Mouse (Mus musculus) midbrain, embryonic 15.5 days (tissue): ENCODE measurements around the gene Nmnat3. TPM values are rescaled to one million over a fixed set of nuclear protein-coding genes. Genes with fewer than 3 reads are reported as not detected.

Experiments
- ATAC-seq: fragments of 200-750 bp; cut with Nextera tagmentation; replicated peaks from 2 replicates; pipeline ENCODE4 v1.8.0; 2017; ENCODE audit warnings: moderate TSS enrichment
- H3K27ac ChIP-seq: fragments of 300-500 bp; sonication (generic); 2 replicates; pipeline ENCODE4 v1.5.1; 2015; ENCODE audit warnings: mild to moderate bottlenecking, inconsistent platforms
- H3K27me3 ChIP-seq: fragments of 300-500 bp; sonication (generic); replicated peaks from 2 replicates; pipeline ENCODE4 v1.6.1; 2015; ENCODE audit warnings: inconsistent platforms
- H3K36me3 ChIP-seq: fragments of 300-500 bp; sonication (generic); replicated peaks from 2 replicates; pipeline ENCODE4 v1.6.1; 2015; ENCODE audit warnings: inconsistent platforms
- H3K4me1 ChIP-seq: fragments of 300-500 bp; sonication (generic); 2 replicates; pipeline ENCODE4 v1.6.1; 2015; ENCODE audit warnings: inconsistent platforms
- H3K4me2 ChIP-seq: fragments of 300-500 bp; sonication (generic); 2 replicates; pipeline ENCODE4 v1.6.1; 2015; ENCODE audit warnings: inconsistent platforms, mild to moderate bottlenecking, moderate library complexity
- H3K4me3 ChIP-seq: fragments of 300-500 bp; sonication (generic); 2 replicates; pipeline ENCODE4 v1.5.1; 2015; ENCODE audit warnings: mild to moderate bottlenecking, inconsistent platforms
- H3K9ac ChIP-seq: fragments of 300-500 bp; sonication (generic); 2 replicates; pipeline ENCODE4 v1.6.1; 2015; ENCODE audit warnings: mild to moderate bottlenecking, inconsistent platforms
- H3K9me3 ChIP-seq: fragments of 300-500 bp; sonication (generic); 2 replicates; pipeline ENCODE4 v1.6.1; 2016; ENCODE audit warnings: inconsistent platforms
- WGBS: fragments of 180-500 bp; shearing (Covaris S2); methylation state at CpG from one replicate; pipeline ENCODE4 v1.1.7; 2015; ENCODE audit warnings: mixed read lengths; 5-methylcytosine and 5-hydroxymethylcytosine counted together
- polyA plus RNA-seq: library from polyadenylated mRNA; unstranded; fragments of >200 nt; fragmentation: Nextera tagmentation; extraction: Ambion mirVana; gene quantifications from 2 replicates; pipeline ENCODE4 v1.2.1, GENCODE M21; 2015

Gene Nmnat3
- polyA plus RNA-seq, 1 experiment from 2014 or later, result 0.84 TPM

DNA sequence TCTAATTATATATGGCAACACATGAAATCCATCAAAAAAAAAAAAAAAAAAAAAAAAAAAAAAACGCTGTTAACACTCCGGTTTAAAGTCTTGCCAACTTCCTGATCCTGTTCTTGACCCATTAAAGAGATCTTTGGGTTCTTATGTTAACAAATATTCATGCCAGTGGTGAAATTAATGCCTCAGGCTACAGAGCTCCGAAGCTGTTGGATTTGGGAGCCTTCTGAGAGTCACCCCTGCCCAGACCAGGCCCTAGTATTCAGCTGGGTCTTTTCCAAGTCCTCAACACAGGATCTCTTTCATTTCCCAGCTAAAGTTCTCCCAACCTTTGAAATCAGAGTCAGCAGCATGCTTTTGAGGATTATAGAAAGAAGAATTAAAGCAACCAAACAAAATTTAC, 143.3 kb downstream of the Nmnat3 start:
- no peaks in the 10 kb centered on the region for H3K9me3 ChIP-seq
- no peak overlapping the region for H3K9ac ChIP-seq
- H3K4me3 ChIP-seq, result no peak overlapping the region
- ATAC-seq, result no peak
- peaks cover 8% of the 10 kb centered on the region for H3K27me3 ChIP-seq
- H3K4me2 ChIP-seq, result no peak overlapping the region
- no peaks in the 10 kb centered on the region for H3K36me3 ChIP-seq
- 73% methylated on average over 3 of the region's 3 CpGs for WGBS
- no peaks in the 10 kb centered on the region for H3K4me1 ChIP-seq
- no peak overlapping the region for H3K27ac ChIP-seq

DNA sequence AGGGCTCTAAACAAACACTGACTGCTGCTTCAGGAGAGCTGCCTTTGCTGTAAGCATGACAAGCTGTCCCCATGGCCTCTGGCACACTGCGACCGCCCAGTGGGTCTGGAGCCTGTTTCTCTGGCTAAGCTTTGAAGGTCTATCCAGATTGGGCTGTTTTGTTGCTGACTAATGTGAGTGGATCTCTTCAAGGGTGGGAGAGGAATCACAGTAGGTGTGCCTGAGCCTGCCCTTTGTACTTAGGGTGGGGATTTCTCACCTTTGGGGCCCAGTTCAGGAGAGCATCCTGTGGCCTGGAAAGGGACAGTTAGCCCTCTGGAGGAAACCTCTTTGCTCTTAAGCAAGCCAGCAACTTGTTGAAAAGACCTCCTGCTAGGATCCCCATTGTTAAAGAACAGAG, 145.8 kb downstream of the Nmnat3 start:
- 32% methylated on average over 2 of the region's 2 CpGs for WGBS
- Histone ChIP-seq H3K4me3 (no peak overlapping the region), H3K36me3 (no peaks in the 10 kb centered on the region), H3K9me3 (no peaks in the 10 kb centered on the region), H3K9ac (no peak overlapping the region), H3K27me3 (no peaks in the 10 kb centered on the region), H3K27ac (no peak overlapping the region), H3K4me1 (no peaks in the 10 kb centered on the region), H3K4me2 (no peak overlapping the region)
- ATAC-seq, result no peak

DNA sequence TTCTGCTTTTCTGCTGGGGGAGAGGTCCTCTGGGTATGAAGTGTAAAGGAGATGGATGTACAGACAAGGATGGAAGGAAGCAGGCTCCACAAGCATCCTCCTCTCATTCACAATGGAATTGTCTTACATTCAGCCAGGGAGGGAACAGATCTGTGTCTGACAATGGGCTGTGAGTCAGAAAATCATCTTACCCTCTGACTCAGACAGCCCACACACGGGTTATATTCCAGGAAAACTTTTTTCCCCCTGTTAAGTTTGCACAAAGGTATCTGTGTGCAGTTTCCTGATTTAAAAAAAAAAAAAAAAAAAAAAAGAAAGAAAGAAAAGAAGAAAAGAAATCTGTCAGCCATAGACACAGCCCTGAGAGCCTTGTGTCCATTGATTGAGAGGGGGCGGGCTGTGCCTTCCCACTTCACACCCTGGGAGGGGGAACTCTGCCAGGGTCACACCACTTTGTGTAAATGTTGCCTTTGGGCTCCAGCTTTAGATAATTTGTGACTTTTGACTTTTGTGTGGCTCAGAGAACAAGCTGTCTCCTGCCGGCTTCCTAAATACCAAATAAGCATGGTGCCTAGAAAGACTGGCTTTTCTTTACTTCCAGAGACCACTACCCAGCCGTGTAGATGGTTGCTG, 146.8 kb downstream of the Nmnat3 start:
- Histone ChIP-seq H3K4me2 (no peak overlapping the region), H3K4me1 (no peaks in the 10 kb centered on the region), H3K27ac (no peak overlapping the region), H3K27me3 (no peaks in the 10 kb centered on the region), H3K9ac (no peak overlapping the region), H3K36me3 (no peaks in the 10 kb centered on the region), H3K4me3 (no peak overlapping the region), H3K9me3 (no peaks in the 10 kb centered on the region)
- no peak for ATAC-seq
- WGBS, result 33% methylated on average over 4 of the region's 4 CpGs

DNA sequence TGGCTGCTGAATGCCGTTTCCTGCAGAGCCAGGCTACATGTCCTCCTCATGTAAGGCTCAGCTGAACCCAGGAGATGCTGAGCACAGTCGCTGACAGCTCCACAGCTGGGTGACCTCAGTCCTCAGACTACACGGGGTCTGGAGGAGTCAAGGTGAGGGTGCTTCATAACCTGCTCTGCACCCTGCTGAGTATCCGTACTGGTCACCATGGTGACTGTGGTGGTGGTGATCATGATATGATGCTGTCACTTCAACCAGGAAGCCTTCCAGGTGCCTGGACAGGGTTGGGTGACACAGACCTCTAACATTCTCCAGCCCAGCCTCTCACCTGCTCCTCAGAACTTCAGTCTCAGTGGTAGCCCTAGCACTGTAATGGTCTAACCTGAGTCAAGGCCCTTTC, 150.6 kb downstream of the Nmnat3 start:
- no peaks in the 10 kb centered on the region for H3K27me3 ChIP-seq
- no peak overlapping the region for H3K4me2 ChIP-seq
- ATAC-seq, result no peak
- no peak overlapping the region for H3K9ac ChIP-seq
- no peaks in the 10 kb centered on the region for H3K36me3 ChIP-seq
- WGBS, result 87% methylated on average over 4 of the region's 4 CpGs
- no peaks in the 10 kb centered on the region for H3K4me1 ChIP-seq
- no peaks in the 10 kb centered on the region for H3K9me3 ChIP-seq
- no peak overlapping the region for H3K27ac ChIP-seq
- no peak overlapping the region for H3K4me3 ChIP-seq

DNA sequence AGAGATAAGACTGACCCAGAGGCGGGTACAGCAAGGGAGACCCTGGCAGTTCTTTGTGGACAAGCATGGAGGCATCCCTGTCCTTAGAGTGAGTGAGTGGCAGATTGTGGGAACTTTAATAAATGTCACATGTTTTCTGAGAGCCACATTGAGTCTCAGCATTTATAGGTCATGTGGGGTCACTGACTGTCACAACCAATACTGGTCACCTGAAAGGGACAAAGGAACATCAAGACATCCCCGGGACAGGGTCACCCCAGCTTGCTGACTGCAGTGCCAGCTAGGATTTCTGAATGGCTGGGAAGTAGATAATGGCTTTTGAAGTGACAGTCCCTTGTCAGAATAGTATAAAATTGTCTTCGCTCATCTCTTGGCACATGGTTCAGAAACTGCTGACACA, 151.9 kb downstream of the Nmnat3 start:
- Histone ChIP-seq H3K4me1 (no peaks in the 10 kb centered on the region), H3K27ac (no peak overlapping the region), H3K4me2 (no peak overlapping the region), H3K9me3 (no peaks in the 10 kb centered on the region), H3K27me3 (no peaks in the 10 kb centered on the region), H3K4me3 (no peak overlapping the region), H3K9ac (no peak overlapping the region), H3K36me3 (no peaks in the 10 kb centered on the region)
- WGBS, result 62% methylated on average over 3 of the region's 3 CpGs
- ATAC-seq, result no peak

DNA sequence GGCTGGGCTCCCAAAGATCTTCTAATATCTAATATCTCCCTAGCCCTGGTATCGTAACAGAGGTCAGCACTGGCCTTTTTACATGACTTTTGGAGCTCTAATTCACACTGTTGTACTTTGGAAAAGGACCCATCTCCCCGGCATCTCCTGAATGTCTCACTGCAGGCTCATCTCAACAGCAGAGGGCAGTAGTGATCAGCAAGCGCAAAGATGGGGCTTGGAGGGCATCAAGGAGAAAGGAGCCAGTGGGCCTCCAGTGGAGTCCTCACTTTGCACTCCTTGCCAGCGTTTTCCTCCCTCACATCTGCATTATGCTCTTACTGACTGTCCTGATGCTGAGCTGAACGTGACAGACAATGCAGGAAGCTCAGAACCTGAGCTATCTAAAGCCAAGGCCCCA, 155.4 kb downstream of the Nmnat3 start:
- Histone ChIP-seq H3K27me3 (no peaks in the 10 kb centered on the region), H3K27ac (no peak overlapping the region), H3K4me1 (no peaks in the 10 kb centered on the region), H3K36me3 (no peaks in the 10 kb centered on the region), H3K9me3 (no peaks in the 10 kb centered on the region), H3K4me2 (no peak overlapping the region), H3K9ac (no peak overlapping the region), H3K4me3 (no peak overlapping the region)
- no peak for ATAC-seq
- WGBS, result 45% methylated on average over 5 of the region's 5 CpGs

DNA sequence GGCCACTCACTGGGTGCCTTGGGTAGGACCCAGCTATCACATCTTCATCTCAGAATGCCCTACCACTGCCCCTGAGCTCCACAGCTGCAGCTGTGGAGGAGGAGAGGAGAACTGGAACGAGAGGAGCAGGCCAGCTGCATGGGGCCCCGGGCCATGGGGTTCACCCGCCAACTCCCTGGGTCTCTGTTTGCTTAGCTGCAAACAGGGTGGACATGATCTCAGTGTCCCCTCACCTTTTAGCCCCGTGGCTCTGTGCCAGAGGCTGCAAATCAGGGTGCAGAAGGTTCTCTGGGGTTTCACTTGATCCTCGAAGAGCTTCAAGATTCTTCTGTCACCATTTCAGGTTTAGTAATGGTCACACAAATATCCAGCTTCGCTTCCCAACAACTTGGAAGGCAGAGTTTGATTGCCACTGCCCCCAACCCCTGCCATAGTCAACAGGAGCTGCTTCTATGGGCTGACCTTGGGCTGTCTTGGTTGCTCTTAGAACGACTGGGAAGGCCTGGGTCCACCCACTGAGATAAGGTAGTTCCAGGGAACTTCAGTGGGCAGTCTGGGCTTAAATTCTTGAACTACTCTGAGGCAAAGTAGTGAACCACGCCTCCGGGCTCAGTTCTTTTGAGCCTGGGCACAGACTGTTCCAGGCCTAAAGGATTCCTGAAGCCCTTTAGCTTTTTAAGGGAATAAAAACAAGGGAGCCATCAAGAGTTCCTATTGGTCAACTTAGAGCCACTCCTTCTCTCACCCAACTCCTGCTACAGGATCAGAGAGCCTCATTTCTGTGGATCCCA, 158.3 kb downstream of the Nmnat3 start:
- Histone ChIP-seq H3K4me3 (no peak overlapping the region), H3K4me1 (no peaks in the 10 kb centered on the region), H3K36me3 (no peaks in the 10 kb centered on the region), H3K27me3 (no peaks in the 10 kb centered on the region), H3K9me3 (no peaks in the 10 kb centered on the region), H3K9ac (no peak overlapping the region), H3K4me2 (no peak overlapping the region), H3K27ac (no peak overlapping the region)
- WGBS, result 83% methylated on average over 9 of the region's 9 CpGs
- no peak for ATAC-seq

DNA sequence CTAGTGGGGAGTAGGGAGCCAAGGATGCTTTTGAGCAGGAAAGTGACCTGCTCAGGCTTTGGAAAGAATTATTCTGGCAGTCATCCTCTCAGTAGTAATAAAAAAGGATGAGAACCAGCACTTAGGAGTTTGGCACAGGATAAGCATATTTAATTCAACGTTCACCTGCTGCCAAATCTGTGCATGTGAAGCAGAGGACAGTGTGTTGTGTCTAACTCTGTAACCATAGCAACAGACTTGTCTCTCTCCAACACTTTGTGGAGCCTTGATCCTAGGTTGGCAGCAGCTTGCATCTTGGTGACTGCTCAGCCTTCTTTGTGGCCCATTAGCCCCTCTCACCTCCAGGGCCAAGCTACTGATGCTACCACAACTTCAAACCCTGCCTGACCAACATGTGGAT, 163.7 kb downstream of the Nmnat3 start:
- Histone ChIP-seq H3K4me1 (no peaks in the 10 kb centered on the region), H3K9ac (no peak overlapping the region), H3K4me2 (no peak overlapping the region), H3K27me3 (no peaks in the 10 kb centered on the region), H3K4me3 (no peak overlapping the region), H3K9me3 (no peaks in the 10 kb centered on the region), H3K36me3 (no peaks in the 10 kb centered on the region), H3K27ac (no peak overlapping the region)
- WGBS, result 59% methylated on average over 1 of the region's 1 CpGs
- no peak for ATAC-seq

DNA sequence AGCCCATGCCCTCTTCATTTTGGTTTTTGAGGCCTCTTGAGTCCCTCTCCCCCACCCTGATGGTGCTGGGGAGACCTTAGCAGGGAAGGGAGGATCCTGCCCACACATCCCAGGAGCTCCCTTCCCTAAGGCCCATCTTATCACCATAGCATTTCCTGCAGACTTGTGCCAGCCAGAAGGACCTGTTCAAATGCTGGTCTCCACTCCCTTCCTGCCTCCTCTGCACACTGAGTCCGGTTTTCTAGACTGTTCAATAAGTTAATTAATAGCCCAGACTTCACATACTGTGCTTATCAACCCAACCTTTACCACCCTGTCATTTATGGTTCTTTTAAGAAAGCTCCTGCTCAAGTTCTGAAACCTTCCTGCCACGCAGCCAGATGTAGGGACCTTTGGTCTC, 179.5 kb downstream of the Nmnat3 start:
- H3K36me3 ChIP-seq, result no peaks in the 10 kb centered on the region
- no peaks in the 10 kb centered on the region for H3K9me3 ChIP-seq
- H3K9ac ChIP-seq, result no peak overlapping the region
- H3K27ac ChIP-seq, result no peak overlapping the region
- 91% methylated on average over 2 of the region's 2 CpGs for WGBS
- H3K4me2 ChIP-seq, result no peak overlapping the region
- no peaks in the 10 kb centered on the region for H3K4me1 ChIP-seq
- ATAC-seq, result no peak
- no peaks in the 10 kb centered on the region for H3K27me3 ChIP-seq
- H3K4me3 ChIP-seq, result no peak overlapping the region

Other genes with a start within 250 kb of the Nmnat3 start
- gene Rbp1, start 135.5 kb downstream of the Nmnat3 start, polyA plus RNA-seq, result 25.5 and 30.7 TPM in 2 replicates
- 0.89 TPM in 1 of 2 replicates, not detected in the other for gene Rbp2, start 198.7 kb downstream of the Nmnat3 start, polyA plus RNA-seq